Mouse (Mus musculus) small intestine, adult 2 months (tissue): Measurements from ENCODE around the gene Vsx2.

Source experiments
- CTCF ChIP-seq: fragments of 200-500 bp; IDR thresholded peaks from 2 replicates; pipeline ENCODE4 v1.5.1; 2012; ENCODE audit warnings: low read depth, mild to moderate bottlenecking, control low read depth, inconsistent platforms, low read length, moderate library complexity, mixed read lengths; ENCODE audit not compliant: insufficient replicate concordance, insufficient read length; ENCODE audit errors: extremely low read depth
- POLR2A ChIP-seq: fragments of 200-500 bp; IDR thresholded peaks from 2 replicates; pipeline ENCODE4 v1.6.1; 2012; ENCODE audit warnings: low read depth, mild to moderate bottlenecking, control low read depth, inconsistent platforms, low read length, moderate library complexity

DNA sequence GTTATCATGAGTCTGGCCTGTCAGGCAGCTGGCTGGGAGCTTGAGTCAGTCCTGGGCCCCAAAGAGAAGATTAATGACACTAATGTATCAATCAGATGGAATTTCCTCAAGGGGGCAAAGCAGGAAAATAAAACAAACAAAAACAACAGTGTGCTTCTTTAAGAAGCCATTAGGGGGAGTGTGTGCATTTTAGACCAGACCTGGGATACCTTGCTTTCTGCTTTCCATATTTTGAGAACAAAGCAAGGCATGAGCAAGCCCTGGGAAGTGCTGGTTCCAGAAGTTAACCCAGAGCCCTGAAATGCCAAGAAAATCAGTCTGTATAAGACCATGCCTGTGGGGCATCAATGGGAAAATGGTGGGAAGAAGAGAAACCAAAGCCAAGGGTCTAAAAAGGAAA is 51.4 kb downstream of the Vsx2 start:
- TF ChIP-seq POLR2A (no peak), CTCF (peak; percentile 14; the same call in 1 of the 2 replicates)
